Mouse (Mus musculus) ES-Bruce4 (cell line): Measurements from ENCODE around the gene Fam214a. TPM values are rescaled to one million over a fixed set of nuclear protein-coding genes. Genes with fewer than 3 reads are reported as not detected.

Experiments
- H3K27ac ChIP-seq: 2 replicates; pipeline ENCODE4 v1.5.1; 2012; ENCODE audit warnings: low read length, inconsistent platforms; ENCODE audit not compliant: insufficient read depth
- H3K27me3 ChIP-seq: 2 replicates; pipeline ENCODE4 v1.6.1; 2012; ENCODE audit warnings: mild to moderate bottlenecking, low read length, inconsistent platforms; ENCODE audit not compliant: control insufficient read depth, poor library complexity, insufficient read depth, severe bottlenecking
- H3K36me3 ChIP-seq: 2 replicates; pipeline ENCODE4 v1.6.1; 2012; ENCODE audit warnings: inconsistent platforms, mild to moderate bottlenecking, low read length, moderate library complexity; ENCODE audit not compliant: control insufficient read depth, poor library complexity, insufficient read depth, severe bottlenecking
- H3K4me1 ChIP-seq: one replicate; pipeline ENCODE4 v1.8.1; 2011; ENCODE audit warnings: low read length; ENCODE audit not compliant: control insufficient read depth, insufficient read depth
- H3K4me3 ChIP-seq: 2 replicates; pipeline ENCODE4 v1.5.1; 2011; ENCODE audit warnings: low read depth, mild to moderate bottlenecking, low read length
- H3K9ac ChIP-seq: 2 replicates; pipeline ENCODE4 v1.6.1; 2012; ENCODE audit warnings: low read depth, mild to moderate bottlenecking, inconsistent platforms; ENCODE audit not compliant: poor library complexity, severe bottlenecking
- H3K9me3 ChIP-seq: replicated peaks from 2 replicates; pipeline ENCODE4 v1.6.1; 2012; ENCODE audit warnings: mild to moderate bottlenecking, low read length, inconsistent platforms; ENCODE audit not compliant: control insufficient read depth, poor library complexity, insufficient read depth, severe bottlenecking
- CTCF ChIP-seq: IDR thresholded peaks from one replicate; pipeline ENCODE4 v1.8.1; 2011; ENCODE audit warnings: low read depth, low read length
- EP300 ChIP-seq: IDR thresholded peaks from 2 replicates; pipeline ENCODE4 v1.6.1; 2011; ENCODE audit warnings: low read depth, low read length; ENCODE audit not compliant: insufficient read depth
- POLR2A ChIP-seq: IDR thresholded peaks from one replicate; pipeline ENCODE4 v1.8.1; 2011; ENCODE audit warnings: low read length; ENCODE audit not compliant: insufficient read depth
- polyA plus RNA-seq: library from polyadenylated mRNA; stranded (reverse); fragments of >200 nt; gene quantifications from 2 replicates; pipeline ENCODE4 v1.2.4, GENCODE M21; 2011; ENCODE audit warnings: low read depth; ENCODE audit not compliant: missing spikeins, insufficient read depth, insufficient read length

Fam214a gene
- polyA plus RNA-seq, 1 experiment: 9.8 TPM

DNA sequence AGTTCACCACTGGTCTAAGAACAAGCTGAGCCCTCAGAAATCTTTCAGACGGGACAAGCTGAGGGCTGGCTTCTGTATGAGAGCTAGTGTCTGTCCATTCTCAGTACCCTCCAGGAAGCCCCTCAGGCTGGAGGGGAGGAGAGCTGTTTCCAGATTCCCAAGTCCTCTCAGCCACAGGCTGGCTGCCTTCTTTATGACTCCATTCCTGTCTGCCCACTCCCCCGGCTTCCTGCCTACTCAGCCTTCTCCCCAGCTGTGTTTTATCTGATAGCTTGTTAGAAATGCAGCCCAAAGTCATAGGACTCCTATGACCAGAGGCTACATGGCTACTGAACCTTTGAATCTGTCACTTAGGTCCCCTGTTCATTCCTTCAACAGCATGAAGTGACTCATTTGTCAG lies 40.8 kb upstream of the Fam214a start:
- H3K4me3 ChIP-seq: no peak overlapping the region
- H3K9me3 ChIP-seq: no peaks in the 10 kb centered on the region
- no peaks in the 10 kb centered on the region for H3K27me3 ChIP-seq
- no peaks in the 10 kb centered on the region for H3K36me3 ChIP-seq
- H3K27ac ChIP-seq: no peak overlapping the region
- H3K4me1 ChIP-seq: no peaks in the 10 kb centered on the region
- H3K9ac ChIP-seq: no peak overlapping the region
- TF ChIP-seq POLR2A (no peak), CTCF (no peak), EP300 (no peak)

DNA sequence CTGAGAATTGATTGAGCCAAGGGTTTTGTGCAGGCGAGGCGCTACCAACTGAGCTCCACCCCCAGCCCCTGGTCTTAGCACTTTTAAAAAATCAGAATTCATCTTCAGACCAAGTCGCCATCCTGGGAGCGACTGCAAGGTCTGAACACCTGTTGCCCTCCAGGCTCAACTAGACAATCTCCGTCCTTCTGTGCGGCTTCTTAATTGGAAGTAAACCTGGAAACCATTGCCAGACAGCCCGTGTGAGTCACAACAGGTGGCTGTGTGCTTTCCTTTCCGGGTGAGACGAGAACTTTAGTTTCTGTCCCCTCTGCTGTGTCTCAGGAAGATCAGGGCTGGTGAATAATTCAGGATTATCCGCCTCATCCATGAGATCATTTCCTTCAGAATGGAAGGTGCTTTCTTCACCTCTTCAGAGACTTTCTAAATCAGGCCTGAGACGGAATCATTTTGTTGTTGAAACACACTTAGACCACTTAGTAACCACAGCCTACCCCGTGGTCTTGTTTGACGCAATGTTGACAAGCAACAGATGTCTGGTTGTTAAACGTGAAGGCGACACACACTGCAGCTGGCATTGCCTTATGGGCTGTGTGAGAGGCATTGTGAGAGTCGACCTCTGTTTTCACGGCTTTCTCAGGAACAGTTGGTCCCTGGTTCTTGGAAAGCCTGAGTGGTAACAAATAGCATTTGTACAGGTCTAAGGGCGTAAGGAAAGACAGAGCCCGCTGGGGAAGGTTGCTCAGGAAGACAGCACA lies 39.9 kb upstream of the Fam214a start:
- no peaks in the 10 kb centered on the region for H3K36me3 ChIP-seq
- H3K4me1 ChIP-seq: no peaks in the 10 kb centered on the region
- H3K9ac ChIP-seq: no peak overlapping the region
- no peak overlapping the region for H3K4me3 ChIP-seq
- H3K9me3 ChIP-seq: no peaks in the 10 kb centered on the region; the same call in 1 of the 2 replicates
- TF ChIP-seq POLR2A: no peak
- TF ChIP-seq EP300: no peak
- TF ChIP-seq CTCF: no peak
- no peaks in the 10 kb centered on the region for H3K27me3 ChIP-seq
- no peak overlapping the region for H3K27ac ChIP-seq

DNA sequence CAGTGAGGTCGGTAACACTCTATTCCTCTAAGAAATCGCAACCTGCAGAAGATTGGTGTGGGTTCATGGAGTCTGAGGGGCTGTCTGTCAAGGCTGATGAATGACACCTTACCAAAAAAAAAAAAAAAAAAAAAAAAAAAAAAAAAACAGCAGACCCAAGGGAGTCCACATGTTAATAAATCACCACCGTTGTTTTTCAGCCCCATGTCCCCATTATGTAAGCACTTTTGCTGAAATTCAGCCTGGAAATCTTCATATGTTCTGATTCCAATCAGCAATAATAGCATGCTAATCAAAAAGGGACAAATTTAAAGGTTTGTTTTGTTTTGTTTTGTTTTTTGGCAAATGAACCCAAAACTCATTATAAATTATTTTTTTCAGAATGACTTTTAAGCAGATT lies 37.1 kb upstream of the Fam214a start:
- no peak overlapping the region for H3K9ac ChIP-seq
- H3K36me3 ChIP-seq: no peaks in the 10 kb centered on the region
- TF ChIP-seq CTCF (no peak), EP300 (no peak), POLR2A (no peak)
- H3K27ac ChIP-seq: no peak overlapping the region
- no peak overlapping the region for H3K4me3 ChIP-seq
- H3K4me1 ChIP-seq: no peaks in the 10 kb centered on the region
- H3K27me3 ChIP-seq: no peaks in the 10 kb centered on the region
- H3K9me3 ChIP-seq: no peaks in the 10 kb centered on the region; the same call in 1 of the 2 replicates

DNA sequence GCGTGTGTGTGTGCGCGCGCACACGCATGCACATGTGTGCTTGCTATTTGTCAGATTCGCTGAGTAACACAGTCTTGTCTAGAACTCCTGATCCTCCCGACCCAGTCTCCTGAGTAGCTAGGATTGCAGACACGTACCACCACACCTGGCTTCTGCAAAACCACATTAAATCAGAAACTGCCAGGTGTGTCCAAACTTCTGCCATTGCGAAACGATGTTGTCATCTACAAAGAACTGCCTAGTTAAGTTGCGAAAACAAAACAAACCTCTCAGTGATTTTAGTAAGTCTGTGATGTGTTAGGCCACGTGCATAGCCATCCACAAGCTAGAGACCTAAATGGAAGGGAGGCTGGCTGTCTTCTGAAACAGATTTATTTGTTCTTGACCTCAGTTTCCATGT lies 32.2 kb upstream of the Fam214a start:
- Histone ChIP-seq H3K9me3 (no peaks in the 10 kb centered on the region; the same call in 1 of the 2 replicates), H3K4me1 (no peaks in the 10 kb centered on the region), H3K36me3 (no peaks in the 10 kb centered on the region), H3K27ac (no peak overlapping the region), H3K9ac (no peak overlapping the region), H3K4me3 (no peak overlapping the region), H3K27me3 (no peaks in the 10 kb centered on the region)
- TF ChIP-seq EP300 (no peak), CTCF (no peak), POLR2A (no peak)

DNA sequence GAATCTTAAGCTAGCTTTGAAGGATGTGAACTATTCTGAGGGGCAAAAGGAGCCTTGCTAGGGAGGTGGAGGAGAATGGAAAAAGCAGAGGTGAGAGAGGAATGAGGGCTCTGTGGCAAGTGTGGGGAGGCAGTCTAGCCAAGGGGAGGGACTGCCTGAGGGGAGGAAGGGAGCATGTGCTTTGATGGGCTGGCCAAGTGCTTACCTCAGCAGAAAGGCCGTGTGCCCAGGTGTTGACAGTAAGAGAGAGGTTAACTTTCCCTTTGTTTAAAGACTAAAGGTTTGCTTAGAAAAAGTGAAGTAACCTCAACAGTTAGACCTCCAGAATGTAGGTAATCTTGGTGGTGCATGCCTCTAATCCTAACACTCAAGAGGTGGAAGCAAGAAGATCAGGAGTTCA lies 31.3 kb upstream of the Fam214a start:
- Histone ChIP-seq H3K9me3 (no peaks in the 10 kb centered on the region; the same call in 1 of the 2 replicates), H3K9ac (no peak overlapping the region), H3K4me1 (no peaks in the 10 kb centered on the region), H3K27ac (no peak overlapping the region), H3K36me3 (no peaks in the 10 kb centered on the region), H3K4me3 (no peak overlapping the region), H3K27me3 (no peaks in the 10 kb centered on the region)
- TF ChIP-seq CTCF (no peak), EP300 (no peak), POLR2A (no peak)

DNA sequence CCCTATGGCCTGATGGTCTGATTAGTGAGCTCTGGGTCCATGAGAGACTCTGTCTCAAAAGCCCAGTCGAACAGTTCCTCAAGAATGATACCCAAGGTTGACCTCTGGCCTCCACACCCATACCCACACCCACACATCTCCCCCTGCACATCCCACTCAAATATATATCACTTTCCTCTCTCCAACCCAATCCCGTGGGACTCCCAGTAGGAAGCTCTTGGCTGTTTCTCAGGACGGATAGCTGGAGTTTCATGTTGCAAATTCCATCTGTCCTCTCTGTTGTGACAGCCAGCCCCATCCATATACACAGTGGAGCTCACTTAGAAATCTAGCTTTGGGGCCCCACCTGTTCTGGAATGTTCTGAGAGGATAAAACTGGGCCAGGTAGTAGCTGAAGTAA lies 29.8 kb upstream of the Fam214a start:
- Histone ChIP-seq H3K36me3 (no peaks in the 10 kb centered on the region), H3K9me3 (no peaks in the 10 kb centered on the region), H3K4me1 (no peaks in the 10 kb centered on the region), H3K9ac (no peak overlapping the region), H3K4me3 (no peak overlapping the region), H3K27me3 (no peaks in the 10 kb centered on the region), H3K27ac (no peak overlapping the region)
- TF ChIP-seq EP300 (no peak), CTCF (no peak), POLR2A (no peak)
